Mouse (Mus musculus): ENCODE data around the gene Trim24. TPM values are rescaled to one million over a fixed set of nuclear protein-coding genes. Genes with fewer than 3 reads are reported as not detected.

The Trim24 gene
- polyA plus RNA-seq, 1 experiment from 2014 or later = 14.3 TPM

DNA sequence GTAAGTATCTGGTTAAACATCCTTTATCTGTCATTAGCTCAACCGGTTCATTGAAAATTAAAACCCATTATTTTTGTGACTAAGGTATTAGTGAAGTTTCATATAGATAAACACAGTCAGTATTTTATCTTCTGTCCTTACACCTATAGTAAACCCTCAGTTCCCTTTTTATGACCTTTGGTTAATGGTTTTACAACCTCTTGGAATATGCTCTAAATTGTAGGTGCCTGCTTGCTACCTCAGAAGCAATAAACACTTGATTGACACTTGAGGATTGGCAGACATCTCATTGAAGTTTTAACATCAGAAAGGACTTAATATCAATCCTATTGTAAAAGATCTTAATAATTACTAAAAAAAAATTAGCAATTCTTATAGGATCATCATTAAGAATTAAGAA lies 54.5 kb downstream of the Trim24 start:
- no peak for DNase-seq (ENCODE audit: low spot score)
- ATAC-seq (replicated peaks; ENCODE audit: low FRiP score, low read depth) = no peak
- Histone ChIP-seq H3K27ac (no peak overlapping the region), H3K9me3 (replicated peaks; ENCODE audit: low read length) (no peaks in the 10 kb centered on the region), H3K4me3 (replicated peaks; ENCODE audit: low read depth, low read length) (no peak overlapping the region), H3K36me3 (ENCODE audit: insufficient read depth, low read length) (peaks cover 20% of the 10 kb centered on the region), H3K9ac (ENCODE audit: low read depth, low read length) (no peak overlapping the region), H3K27me3 (ENCODE audit: insufficient read depth, low read length) (no peaks in the 10 kb centered on the region), H3K4me2 (ENCODE audit: low read length) (no peak overlapping the region), H3K4me1 (replicated peaks; ENCODE audit: insufficient read depth, low read length) (no peaks in the 10 kb centered on the region)
- 76% methylated on average over 1 of the region's 1 CpGs for WGBS
- no peak for TF ChIP-seq CTCF (IDR thresholded peaks at IDR 0.05; ENCODE audit: low read depth)

DNA sequence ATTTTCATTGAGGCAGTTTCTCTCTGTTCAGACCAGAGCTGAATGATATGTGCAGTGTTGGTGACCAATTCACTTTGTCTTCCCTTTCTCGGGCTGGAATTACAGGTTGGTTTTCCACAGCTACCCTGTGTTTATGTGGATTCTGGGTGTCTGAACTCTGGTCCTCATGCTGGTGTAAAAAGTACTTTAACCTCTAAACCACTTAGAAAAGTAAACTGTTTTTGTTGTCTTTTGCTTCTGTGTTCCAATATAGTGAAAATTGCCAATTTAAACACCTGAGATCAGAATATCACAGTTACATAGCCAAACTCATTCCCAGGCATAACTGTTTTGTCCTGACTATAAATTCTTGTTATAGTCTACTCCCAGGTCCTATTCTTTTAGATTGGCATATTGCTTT lies 56.1 kb downstream of the Trim24 start:
- no peak for TF ChIP-seq CTCF (IDR thresholded peaks at IDR 0.05; ENCODE audit: low read depth)
- peaks cover 22% of the 10 kb centered on the region for H3K36me3 ChIP-seq (ENCODE audit: insufficient read depth, low read length)
- no peak overlapping the region for H3K4me2 ChIP-seq (ENCODE audit: low read length)
- ATAC-seq (replicated peaks; ENCODE audit: low FRiP score, low read depth) (no peak), DNase-seq (ENCODE audit: low spot score) (no peak)
- H3K27ac ChIP-seq = no peak overlapping the region
- no peaks in the 10 kb centered on the region for H3K4me1 ChIP-seq (replicated peaks; ENCODE audit: insufficient read depth, low read length)
- WGBS = 83% methylated on average over 1 of the region's 1 CpGs
- H3K27me3 ChIP-seq (ENCODE audit: insufficient read depth, low read length) = no peaks in the 10 kb centered on the region
- H3K9ac ChIP-seq (ENCODE audit: low read depth, low read length) = no peak overlapping the region
- H3K4me3 ChIP-seq (replicated peaks; ENCODE audit: low read depth, low read length) = no peak overlapping the region
- H3K9me3 ChIP-seq (replicated peaks; ENCODE audit: low read length) = no peaks in the 10 kb centered on the region

DNA sequence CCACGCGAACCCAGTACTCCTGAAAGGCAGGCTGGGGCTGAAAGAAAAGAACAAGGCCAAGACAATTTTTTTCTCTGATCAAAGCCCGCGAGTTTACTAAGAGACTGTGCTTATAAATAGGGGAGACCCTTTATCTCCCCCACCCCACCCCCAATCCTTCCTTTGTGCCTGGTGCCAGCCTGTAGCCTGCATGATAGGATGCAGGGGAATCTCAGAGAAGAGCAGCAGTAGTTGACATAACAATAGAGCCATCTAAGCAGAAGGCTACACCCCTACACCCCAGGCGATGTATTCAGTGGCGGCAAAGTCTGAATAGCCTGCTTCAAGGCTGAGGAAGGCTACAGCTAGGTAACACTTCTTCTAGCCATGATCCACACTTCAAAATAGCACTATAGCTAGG lies 65.9 kb downstream of the Trim24 start:
- Histone ChIP-seq H3K9ac (ENCODE audit: low read depth, low read length) (no peak overlapping the region), H3K27ac (no peak overlapping the region), H3K27me3 (ENCODE audit: insufficient read depth, low read length) (no peaks in the 10 kb centered on the region), H3K4me3 (replicated peaks; ENCODE audit: low read depth, low read length) (no peak overlapping the region), H3K9me3 (replicated peaks; ENCODE audit: low read length) (no peaks in the 10 kb centered on the region), H3K4me2 (ENCODE audit: low read length) (no peak overlapping the region), H3K36me3 (ENCODE audit: insufficient read depth, low read length) (peaks cover 10% of the 10 kb centered on the region; the same call in 1 of the 2 replicates), H3K4me1 (replicated peaks; ENCODE audit: insufficient read depth, low read length) (no peaks in the 10 kb centered on the region)
- DNase-seq (ENCODE audit: low spot score) (no peak), ATAC-seq (replicated peaks; ENCODE audit: low FRiP score, low read depth) (no peak)
- no peak for TF ChIP-seq CTCF (IDR thresholded peaks at IDR 0.05; ENCODE audit: low read depth)
- 66% methylated on average over 6 of the region's 6 CpGs for WGBS

DNA sequence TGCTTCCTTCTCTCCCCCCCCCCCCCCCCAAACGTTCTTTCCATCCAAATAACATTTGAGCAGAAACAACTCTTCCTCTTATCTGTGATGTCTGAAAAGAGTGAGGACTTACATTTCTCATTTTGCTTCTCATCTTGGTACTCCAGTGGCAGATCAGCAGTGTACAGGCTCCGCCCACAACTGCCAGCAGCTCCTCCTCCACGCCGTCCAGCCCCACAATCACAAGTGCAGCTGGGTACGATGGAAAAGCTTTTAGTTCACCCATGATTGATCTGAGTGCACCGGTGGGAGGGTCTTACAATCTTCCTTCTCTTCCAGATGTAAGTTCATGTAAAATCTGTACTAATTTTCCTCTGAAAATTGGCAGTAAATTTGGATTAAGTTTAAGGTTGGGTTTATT lies 80.7 kb downstream of the Trim24 start:
- H3K9me3 ChIP-seq (replicated peaks; ENCODE audit: low read length) = no peaks in the 10 kb centered on the region
- no peak for TF ChIP-seq CTCF (IDR thresholded peaks at IDR 0.05; ENCODE audit: low read depth)
- H3K4me2 ChIP-seq (ENCODE audit: low read length) = no peak overlapping the region
- no peak overlapping the region for H3K4me3 ChIP-seq (replicated peaks; ENCODE audit: low read depth, low read length)
- peaks cover 27% of the 10 kb centered on the region for H3K36me3 ChIP-seq (ENCODE audit: insufficient read depth, low read length)
- DNase-seq (ENCODE audit: low spot score) (no peak), ATAC-seq (replicated peaks; ENCODE audit: low FRiP score, low read depth) (no peak)
- H3K4me1 ChIP-seq (replicated peaks; ENCODE audit: insufficient read depth, low read length) = no peaks in the 10 kb centered on the region
- no peak overlapping the region for H3K9ac ChIP-seq (ENCODE audit: low read depth, low read length)
- no peaks in the 10 kb centered on the region for H3K27me3 ChIP-seq (ENCODE audit: insufficient read depth, low read length)
- no peak overlapping the region for H3K27ac ChIP-seq
- 89% methylated on average over 6 of the region's 6 CpGs for WGBS

DNA sequence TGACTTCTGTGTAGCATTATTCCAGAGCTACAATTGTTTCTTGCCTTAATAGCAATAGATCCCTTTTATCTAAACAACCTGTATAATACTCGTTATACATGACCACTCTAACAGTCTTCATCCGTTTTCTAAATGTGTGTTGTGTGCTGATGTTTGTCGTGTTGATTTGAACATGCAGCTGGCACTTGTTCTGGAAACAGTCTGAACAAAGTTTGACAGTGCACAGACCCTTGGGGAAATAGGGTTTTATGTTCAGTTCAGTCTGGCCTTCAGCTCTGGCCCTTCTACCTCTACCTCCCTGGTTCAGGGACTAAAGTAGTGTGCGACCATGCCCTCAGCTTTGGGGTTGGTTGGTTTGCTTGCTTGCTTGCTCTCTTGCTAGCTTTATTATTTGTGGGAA lies 96.8 kb downstream of the Trim24 start:
- H3K36me3 ChIP-seq (ENCODE audit: insufficient read depth, low read length) = peaks cover 40% of the 10 kb centered on the region
- ATAC-seq (replicated peaks; ENCODE audit: low FRiP score, low read depth) = no peak
- TF ChIP-seq CTCF (IDR thresholded peaks at IDR 0.05; ENCODE audit: low read depth) = no peak
- DNase-seq (ENCODE audit: low spot score) = no peak
- no peaks in the 10 kb centered on the region for H3K9me3 ChIP-seq (replicated peaks; ENCODE audit: low read length)
- 88% methylated on average over 4 of the region's 4 CpGs for WGBS
- H3K27me3 ChIP-seq (ENCODE audit: insufficient read depth, low read length) = no peaks in the 10 kb centered on the region
- no peaks in the 10 kb centered on the region for H3K4me1 ChIP-seq (replicated peaks; ENCODE audit: insufficient read depth, low read length)
- no peak overlapping the region for H3K4me3 ChIP-seq (replicated peaks; ENCODE audit: low read depth, low read length)
- H3K9ac ChIP-seq (ENCODE audit: low read depth, low read length) = no peak overlapping the region
- no peak overlapping the region for H3K4me2 ChIP-seq (ENCODE audit: low read length)
- no peak overlapping the region for H3K27ac ChIP-seq

DNA sequence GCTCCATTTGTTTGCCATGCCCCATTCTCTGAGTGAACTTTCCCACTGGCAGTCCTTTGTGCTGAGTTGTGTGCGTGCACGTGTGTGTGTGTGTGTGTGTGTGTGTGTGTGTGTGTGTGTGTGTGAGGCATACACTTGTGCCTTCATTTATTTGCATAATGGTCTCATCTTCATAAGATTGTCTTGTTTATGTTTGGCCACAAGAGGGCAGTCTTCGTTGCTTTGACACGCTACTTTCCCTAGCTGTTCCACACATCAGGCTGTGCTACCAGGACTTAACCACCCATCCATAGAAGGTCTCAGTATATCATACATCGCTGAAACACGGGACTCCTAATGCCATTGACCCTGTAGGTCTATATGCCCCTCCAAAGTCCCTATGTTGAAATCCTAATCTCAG lies 136.8 kb downstream of the Trim24 start:
- Histone ChIP-seq H3K36me3 (ENCODE audit: insufficient read depth, low read length) (0 out of 2 replicates have a peak, but pooled peaks cover 5% of the 10 kb centered on the region), H3K4me1 (replicated peaks; ENCODE audit: insufficient read depth, low read length) (no peaks in the 10 kb centered on the region), H3K4me3 (replicated peaks; ENCODE audit: low read depth, low read length) (no peak overlapping the region), H3K27ac (no peak overlapping the region), H3K9ac (ENCODE audit: low read depth, low read length) (no peak overlapping the region), H3K27me3 (ENCODE audit: insufficient read depth, low read length) (no peaks in the 10 kb centered on the region), H3K4me2 (ENCODE audit: low read length) (no peak overlapping the region), H3K9me3 (replicated peaks; ENCODE audit: low read length) (no peaks in the 10 kb centered on the region)
- peak; percentile 92 for TF ChIP-seq CTCF (IDR thresholded peaks at IDR 0.05; ENCODE audit: low read depth)
- DNase-seq (ENCODE audit: low spot score) (peak; percentile 90), ATAC-seq (replicated peaks; ENCODE audit: low FRiP score, low read depth) (peak; percentile 83)
- 10% methylated on average over 6 of the region's 6 CpGs for WGBS

DNA sequence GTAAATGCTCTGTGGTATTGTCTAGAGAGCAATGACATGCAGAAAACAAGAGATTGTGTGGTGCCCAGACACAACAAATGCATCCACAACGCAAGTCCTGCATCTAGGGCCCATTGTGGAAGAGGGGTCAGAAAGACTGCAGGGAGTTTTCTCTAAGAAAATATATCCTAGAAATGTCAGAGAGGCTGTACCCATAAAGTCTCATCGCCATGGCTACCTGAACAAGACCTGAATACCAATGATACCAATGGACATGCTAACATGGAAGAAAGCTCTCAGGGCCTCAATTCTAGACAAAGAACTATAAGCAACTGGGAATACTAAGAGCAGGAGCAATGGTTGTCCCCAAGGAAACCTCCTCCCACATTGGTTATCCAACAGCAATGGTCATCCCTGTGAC lies 142.2 kb downstream of the Trim24 start:
- Histone ChIP-seq H3K4me3 (replicated peaks; ENCODE audit: low read depth, low read length) (no peak overlapping the region), H3K36me3 (ENCODE audit: insufficient read depth, low read length) (0 out of 2 replicates have a peak, but pooled peaks cover 5% of the 10 kb centered on the region), H3K4me1 (replicated peaks; ENCODE audit: insufficient read depth, low read length) (no peaks in the 10 kb centered on the region), H3K9me3 (replicated peaks; ENCODE audit: low read length) (no peaks in the 10 kb centered on the region), H3K4me2 (ENCODE audit: low read length) (no peak overlapping the region), H3K27ac (no peak overlapping the region), H3K9ac (ENCODE audit: low read depth, low read length) (no peak overlapping the region), H3K27me3 (ENCODE audit: insufficient read depth, low read length) (no peaks in the 10 kb centered on the region)
- WGBS = 93% methylated on average over 2 of the region's 2 CpGs
- TF ChIP-seq CTCF (IDR thresholded peaks at IDR 0.05; ENCODE audit: low read depth) = no peak
- DNase-seq (ENCODE audit: low spot score) (no peak), ATAC-seq (replicated peaks; ENCODE audit: low FRiP score, low read depth) (no peak)

Other genes with a start within 250 kb of the Trim24 start
- 16.8 and 18.0 TPM in 2 replicates for gene Svopl, start 176.2 kb downstream of the Trim24 start, polyA plus RNA-seq (2015; fragmentation: Nextera tagmentation; extraction: Ambion mirVana)
- 198 and 199 TPM in 2 replicates for gene Tmem213, start 238.4 kb downstream of the Trim24 start, polyA plus RNA-seq (2015; fragmentation: Nextera tagmentation; extraction: Ambion mirVana)